Mouse (Mus musculus) frontal cortex, postnatal 25 days (tissue): ENCODE measurements around the gene Ptprg.
A peak's percentile ranks its signal among the peaks of the same experiment; 100 is the strongest.

ENCODE experiments used
- DNase-seq, 2 experiments: peaks; one replicate each; pipeline ENCODE4 v3.0.0; 2022; ENCODE audit warnings: low spot score in 2 of 2

The Ptprg gene

GRCm38 (mm10) chr14:12085078-12085477 lies 531.7 kb downstream of the Ptprg start:
- DNase-seq, result no peak

- DNase-seq, result no peak
Measured at GRCm38 (mm10) chr14:12086167-12086566, 532.8 kb downstream of the Ptprg start.

GRCm38 (mm10) chr14:12089954-12090353 lies 536.6 kb downstream of the Ptprg start:
- DNase-seq, result no peak

GRCm38 (mm10) chr14:12091730-12092129 lies 538.4 kb downstream of the Ptprg start:
- DNase-seq, result no peak

GRCm38 (mm10) chr14:12099390-12100333 lies 546.3 kb downstream of the Ptprg start:
- no peak for DNase-seq

GRCm38 (mm10) chr14:12102389-12103325 lies 549.3 kb downstream of the Ptprg start:
- no peak for DNase-seq

- no peak for DNase-seq
Measured at GRCm38 (mm10) chr14:12104297-12105155, 551.2 kb downstream of the Ptprg start.

GRCm38 (mm10) chr14:12105156-12105430 lies 551.8 kb downstream of the Ptprg start:
- no peak for DNase-seq

- DNase-seq, result no peak
Measured at GRCm38 (mm10) chr14:12105593-12105992, 552.3 kb downstream of the Ptprg start.

- no peak for DNase-seq
Measured at GRCm38 (mm10) chr14:12107459-12107858, 554.1 kb downstream of the Ptprg start.

- DNase-seq, result no peak
Measured at GRCm38 (mm10) chr14:12107991-12108390, 554.7 kb downstream of the Ptprg start.

GRCm38 (mm10) chr14:12112548-12113011 lies 559.2 kb downstream of the Ptprg start:
- DNase-seq, result peak in 1 of 2 experiments; percentile 16

GRCm38 (mm10) chr14:12113326-12113725 lies 560.0 kb downstream of the Ptprg start:
- DNase-seq, result no peak

- DNase-seq, result no peak
Measured at GRCm38 (mm10) chr14:12114016-12114415, 560.7 kb downstream of the Ptprg start.

- no peak for DNase-seq
Measured at GRCm38 (mm10) chr14:12119260-12119659, 565.9 kb downstream of the Ptprg start.

- no peak for DNase-seq
Measured at GRCm38 (mm10) chr14:12121906-12122305, 568.6 kb downstream of the Ptprg start.

- DNase-seq, result no peak
Measured at GRCm38 (mm10) chr14:12124682-12125081, 571.4 kb downstream of the Ptprg start.

GRCm38 (mm10) chr14:12127951-12128350 lies 574.6 kb downstream of the Ptprg start:
- no peak for DNase-seq

- no peak for DNase-seq
Measured at GRCm38 (mm10) chr14:12132046-12132615, 578.8 kb downstream of the Ptprg start.

GRCm38 (mm10) chr14:12133163-12133562 lies 579.8 kb downstream of the Ptprg start:
- DNase-seq, result no peak

GRCm38 (mm10) chr14:12134504-12134903 lies 581.2 kb downstream of the Ptprg start:
- no peak for DNase-seq
